In the genomic region with DNA sequence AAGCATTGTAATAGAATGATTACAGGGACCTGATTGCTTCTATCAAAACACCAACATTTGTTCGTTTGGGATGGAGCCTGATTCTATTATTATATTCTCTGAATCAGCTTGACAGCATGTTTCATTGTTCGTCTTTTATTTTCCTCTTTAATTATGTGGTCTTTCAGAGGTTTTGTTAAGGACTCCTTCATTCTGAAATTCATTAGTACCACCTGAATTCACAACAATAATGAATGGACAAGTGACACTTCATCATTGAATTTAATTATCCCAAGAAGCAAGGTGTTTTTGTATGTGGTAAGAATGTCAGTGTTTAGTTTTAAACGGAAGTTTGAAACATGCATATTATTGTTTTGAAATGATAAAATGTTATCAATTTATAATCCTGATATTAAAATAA, we compare ENCODE assay signal across 40 mouse cellular contexts. TPM values are rescaled to one million over a fixed set of nuclear protein-coding genes. Genes with fewer than 3 reads are reported as not detected.
"Had no signal": no experiment of that assay in that cellular context is flagged by ENCODE, and none has a peak within 500 bp of the region (broad histone marks: within the 10 kb centered on the region; RNA-seq: fewer than 3 reads in every experiment).

No protein-coding gene starts in this region.

- DNase-seq: gastrocnemius, adult 2 months; gastrocnemius, postnatal 10 days; gastrocnemius, postnatal 25 days; heart, adult 18-20 months; heart, postnatal 10 days; heart, postnatal 4 days; kidney, adult 18-20 months; kidney, adult 8-10 months; kidney, postnatal 10 days; kidney, postnatal 25 days; kidney, postnatal 4 days; liver had no signal

- H3K4me1 ChIP-seq: heart, embryonic 10.5 days; heart, embryonic 12.5 days; hindbrain, embryonic 10.5 days; hindbrain, embryonic 12.5 days; intestine, embryonic 15.5 days; limb, embryonic 10.5 days; limb, embryonic 12.5 days; liver, embryonic 12.5 days had no signal

- H3K4me2 ChIP-seq: heart, embryonic 12.5 days; hindbrain, embryonic 12.5 days; hindbrain, embryonic 14.5 days; intestine, embryonic 15.5 days; limb, embryonic 12.5 days; liver, embryonic 12.5 days had no signal

- ATAC-seq: hindbrain, embryonic 16.5 days; inflammation-experienced regulatory T-cells, adult 6 months; intestine, embryonic 15.5 days; intestine, postnatal 0 days; liver, embryonic 12.5 days had no signal

- H3K4me3 ChIP-seq: gastrocnemius, adult 2 months; heart, embryonic 10.5 days; heart, embryonic 12.5 days; hindbrain, embryonic 10.5 days; hindbrain, embryonic 12.5 days; intestine, embryonic 15.5 days; left cerebral cortex, adult 2 months; limb, embryonic 10.5 days; limb, embryonic 12.5 days; liver, embryonic 12.5 days had no signal

- H3K9ac ChIP-seq: heart, embryonic 12.5 days; hindbrain, embryonic 12.5 days; hindbrain, embryonic 14.5 days; intestine, embryonic 15.5 days; limb, embryonic 12.5 days; liver, embryonic 12.5 days; liver, embryonic 14.5 days had no signal

- H3K27me3 ChIP-seq: heart, embryonic 12.5 days; hindbrain, embryonic 12.5 days; intestine, embryonic 15.5 days; limb, embryonic 12.5 days; liver, embryonic 12.5 days had no signal

- H3K9me3 ChIP-seq: heart, embryonic 10.5 days; heart, embryonic 12.5 days; hindbrain, embryonic 10.5 days; hindbrain, embryonic 12.5 days; intestine, embryonic 15.5 days; limb, embryonic 10.5 days; limb, embryonic 12.5 days; liver, embryonic 12.5 days had no signal

- H3K36me3 ChIP-seq: heart, embryonic 10.5 days; heart, embryonic 12.5 days; hindbrain, embryonic 10.5 days; hindbrain, embryonic 12.5 days; intestine, embryonic 15.5 days; limb, embryonic 10.5 days; limb, embryonic 12.5 days; liver, embryonic 12.5 days had no signal

- H3K27ac ChIP-seq: gastrocnemius, adult 2 months; heart, embryonic 10.5 days; hindbrain, embryonic 10.5 days; hindbrain, embryonic 12.5 days; hindbrain, embryonic 14.5 days; intestine, embryonic 15.5 days; left cerebral cortex, adult 2 months; limb, embryonic 10.5 days; limb, embryonic 12.5 days; liver, embryonic 12.5 days; liver, embryonic 14.5 days had no signal

RNA-seq across cellular contexts. Expression of gene 1700003H04Rik, which starts 42.1 kb away (rescaled TPM):
- total RNA-seq: gastrocnemius, adult 2 months; gastrocnemius, postnatal 10 days; gastrocnemius, postnatal 25 days; gastrocnemius, postnatal 4 days; granulocyte monocyte progenitor cell, adult 5-6 weeks; heart, adult 18-20 months; heart, adult 8-10 months; heart, postnatal 10 days; heart, postnatal 25 days; heart, postnatal 4 days; layer of hippocampus, postnatal 10 days; layer of hippocampus, postnatal 25 days; left cerebral cortex, adult 2 months; left cerebral cortex, postnatal 14 days; left cerebral cortex, postnatal 36 days had no signal
- polyA plus RNA-seq: heart, embryonic 10.5 days; heart, embryonic 12.5 days; heart, embryonic 14.5 days; heart, embryonic 16.5 days; hindbrain, embryonic 10.5 days; hindbrain, embryonic 12.5 days; hindbrain, embryonic 14.5 days; hindbrain, embryonic 16.5 days; inflammation-experienced regulatory T-cells, adult 6 months; intestine, embryonic 15.5 days; intestine, postnatal 0 days; kidney, embryonic 14.5 days; kidney, embryonic 16.5 days; limb, embryonic 10.5 days; limb, embryonic 12.5 days; limb, embryonic 14.5 days; liver, embryonic 12.5 days; liver, embryonic 14.5 days; liver, embryonic 16.5 days had no signal
